7 mouse cellular contexts compared by ENCODE assay signal in the genomic region with DNA sequence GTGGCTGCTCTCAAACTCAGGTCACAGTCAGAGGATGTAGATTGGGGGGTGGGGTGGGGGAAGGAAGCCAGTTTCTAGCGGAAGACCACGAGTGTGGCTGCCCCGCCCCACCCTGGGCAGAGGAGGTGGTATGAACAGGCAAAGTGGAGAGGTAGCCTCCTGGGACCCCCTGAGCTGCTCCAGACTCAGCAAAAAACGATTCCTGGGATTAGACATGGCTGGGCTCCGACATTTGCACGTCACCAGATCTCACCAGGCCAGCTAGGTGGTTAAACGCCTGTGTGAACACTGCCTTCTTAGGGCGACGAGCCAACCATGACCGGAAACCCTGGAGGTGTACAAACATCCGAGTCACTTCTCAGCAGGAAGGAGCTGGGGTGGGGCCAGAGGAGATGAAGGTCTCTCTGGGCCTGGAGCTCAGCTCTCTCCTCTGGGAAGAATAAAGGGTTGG. TPM values are rescaled to one million over a fixed set of nuclear protein-coding genes. Genes with fewer than 3 reads are reported as not detected.
DNase-seq lines count a peak whose midpoint lies in the region; ATAC-seq and TF ChIP-seq lines count a peak whose summit lies in the region.

No protein-coding gene starts in this region.

- no peak overlapping the region for H3K4me2 ChIP-seq in lung, embryonic 15.5 days

- no peaks in the 10 kb centered on the region for H3K9me3 ChIP-seq in lung, embryonic 15.5 days

- WGBS in lung, embryonic 15.5 days, result 51% methylated on average over 11 of the region's 11 CpGs
- WGBS in thymus, adult 2 months, result 5% methylated on average over 11 of the region's 11 CpGs

- H3K27me3 ChIP-seq in lung, embryonic 15.5 days, result no peaks in the 10 kb centered on the region
- H3K27me3 ChIP-seq in thymus, adult 2 months (ENCODE audit: control insufficient read depth, insufficient read depth, low read length), result no peaks in the 10 kb centered on the region

- no peak for TF ChIP-seq CTCF in embryonic fibroblast, embryonic 13.5 days (IDR thresholded peaks at IDR 0.05; ENCODE audit: borderline replicate concordance, insufficient read depth, low read length)
- TF ChIP-seq CTCF in thymus, adult 2 months (IDR thresholded peaks at IDR 0.05; ENCODE audit: borderline replicate concordance, control insufficient read depth, extremely low read depth, insufficient read depth, low read length, poor library complexity), result peak; percentile 58; the same call in 1 of the 2 replicates

- ATAC-seq in lung, embryonic 15.5 days (ENCODE audit: borderline replicate concordance, extremely low read depth, low FRiP score, low TSS enrichment), result peak; percentile 50

- H3K4me3 ChIP-seq in embryonic fibroblast, embryonic 13.5 days (ENCODE audit: insufficient read depth, low read length), result no peak overlapping the region
- no peak overlapping the region for H3K4me3 ChIP-seq in lung, embryonic 15.5 days
- peak overlapping the region; percentile 28 for H3K4me3 ChIP-seq in thymus, adult 2 months (ENCODE audit: control insufficient read depth, insufficient read depth, low read length)

- TF ChIP-seq POLR2A in embryonic fibroblast, embryonic 13.5 days (IDR thresholded peaks at IDR 0.05; ENCODE audit: low read depth, low read length), result no peak
- peak; percentile 29; the same call in 1 of the 2 replicates for TF ChIP-seq POLR2A in thymus, adult 2 months (IDR thresholded peaks at IDR 0.05; ENCODE audit: control insufficient read depth, extremely low read depth, insufficient read depth, low read length, poor library complexity)

- peaks cover 12% of the 10 kb centered on the region; the same call in 1 of the 2 replicates for H3K36me3 ChIP-seq in lung, embryonic 15.5 days
- peaks cover 4% of the 10 kb centered on the region; the same call in 1 of the 2 replicates for H3K36me3 ChIP-seq in thymus, adult 2 months (ENCODE audit: control insufficient read depth, insufficient read depth, low read length)

- DNase-seq in urinary bladder, postnatal 14 days (ENCODE audit: low spot score), result peak; percentile 67
- DNase-seq in urinary bladder, postnatal 10 days (ENCODE audit: low spot score), result no peak
- DNase-seq in kidney, adult 11 months, result peak; percentile 78
- DNase-seq in thymus, adult 2 months, result peak; percentile 75
- no peak for DNase-seq in frontal cortex, postnatal 14 days (ENCODE audit: low spot score in 2 of 2)

- H3K4me1 ChIP-seq in embryonic fibroblast, embryonic 13.5 days (ENCODE audit: control insufficient read depth, insufficient read depth, low read length), result peaks cover 18% of the 10 kb centered on the region
- H3K4me1 ChIP-seq in lung, embryonic 15.5 days, result peaks cover 15% of the 10 kb centered on the region
- peaks cover 65% of the 10 kb centered on the region for H3K4me1 ChIP-seq in thymus, adult 2 months (replicated peaks; ENCODE audit: control insufficient read depth, insufficient read depth, low read length)

- no peak overlapping the region for H3K9ac ChIP-seq in lung, embryonic 15.5 days

- peak overlapping the region; percentile 37 for H3K27ac ChIP-seq in embryonic fibroblast, embryonic 13.5 days (ENCODE audit: insufficient read depth, low read length)
- peak overlapping the region; percentile 79 for H3K27ac ChIP-seq in lung, embryonic 15.5 days
- H3K27ac ChIP-seq in thymus, adult 2 months (ENCODE audit: control insufficient read depth, insufficient read depth, low read length), result peak overlapping the region; percentile 96

RNA-seq across cellular contexts. Expression of a gene that starts 23.7 kb away (rescaled TPM):
- 8.4 and 12.1 TPM in 2 replicates for polyA plus RNA-seq in embryonic fibroblast, embryonic 13.5 days (2011; ENCODE audit: insufficient read length, low read depth, missing spikeins)
- polyA plus RNA-seq in lung, embryonic 15.5 days (2015; fragmentation: Nextera tagmentation; extraction: Ambion mirVana), result 17.7 and 20.9 TPM in 2 replicates
- polyA plus RNA-seq in thymus, adult 2 months (2012; rRNA removed), result 60.5 and 65.9 TPM in 2 replicates

RNA-seq across cellular contexts. Expression of a gene that starts 24.3 kb away (rescaled TPM):
- polyA plus RNA-seq in embryonic fibroblast, embryonic 13.5 days (2011; ENCODE audit: insufficient read length, low read depth, missing spikeins), result 28.8 and 31.3 TPM in 2 replicates
- polyA plus RNA-seq in lung, embryonic 15.5 days (2015; fragmentation: Nextera tagmentation; extraction: Ambion mirVana), result 6.2 and 7.7 TPM in 2 replicates
- polyA plus RNA-seq in thymus, adult 2 months (2012; rRNA removed), result 150 and 172 TPM in 2 replicates

RNA-seq across cellular contexts. Expression of a gene that starts 41.5 kb away (rescaled TPM):
- polyA plus RNA-seq in embryonic fibroblast, embryonic 13.5 days (2011; ENCODE audit: insufficient read length, low read depth, missing spikeins), result 10.9 and 12.2 TPM in 2 replicates
- polyA plus RNA-seq in lung, embryonic 15.5 days (2015; fragmentation: Nextera tagmentation; extraction: Ambion mirVana), result 20.7 and 20.8 TPM in 2 replicates
- 59.4 and 64.2 TPM in 2 replicates for polyA plus RNA-seq in thymus, adult 2 months (2012; rRNA removed)

RNA-seq across cellular contexts. Expression of a gene that starts 46.8 kb away (rescaled TPM):
- 6.9 and 10.4 TPM in 2 replicates for polyA plus RNA-seq in embryonic fibroblast, embryonic 13.5 days (2011; ENCODE audit: insufficient read length, low read depth, missing spikeins)
- 18.4 and 20.2 TPM in 2 replicates for polyA plus RNA-seq in lung, embryonic 15.5 days (2015; fragmentation: Nextera tagmentation; extraction: Ambion mirVana)
- 24.8 and 24.9 TPM in 2 replicates for polyA plus RNA-seq in thymus, adult 2 months (2012; rRNA removed)

RNA-seq across cellular contexts. Expression of a gene that starts 51.1 kb away (rescaled TPM):
- polyA plus RNA-seq in embryonic fibroblast, embryonic 13.5 days (2011; ENCODE audit: insufficient read length, low read depth, missing spikeins), result 4.8 and 5.7 TPM in 2 replicates
- polyA plus RNA-seq in lung, embryonic 15.5 days (2015; fragmentation: Nextera tagmentation; extraction: Ambion mirVana), result 6.3 and 9.9 TPM in 2 replicates
- polyA plus RNA-seq in thymus, adult 2 months (2012; rRNA removed), result 7.9 and 9.5 TPM in 2 replicates

Comparison
In these comparisons a context has a peak if more than half of its experiments do, and no peak if none do; other contexts are left out.
1. DNase-seq: peak in urinary bladder, postnatal 14 days (single experiment), kidney, adult 11 months (single experiment) and thymus, adult 2 months (single experiment); none in urinary bladder, postnatal 10 days (single experiment) and frontal cortex, postnatal 14 days (0 of 2).
2. H3K27ac ChIP-seq: peak in every context shown above with its lines; median percentile 96 in thymus, adult 2 months; 79 in lung, embryonic 15.5 days; 37 in embryonic fibroblast, embryonic 13.5 days.